Mouse (Mus musculus) stomach, postnatal 0 days (tissue): Measurements from ENCODE around the gene Igf2r.

Source experiments
- CTCF ChIP-seq: IDR thresholded peaks from 2 replicates; pipeline ENCODE4 v1.5.1; 2016; ENCODE audit warnings: antibody characterized with exemption, low read depth, mild to moderate bottlenecking, moderate library complexity
- EP300 ChIP-seq: optimal IDR thresholded peaks from 2 replicates; pipeline ENCODE3; 2016; ENCODE audit warnings: antibody characterized with exemption

DNA sequence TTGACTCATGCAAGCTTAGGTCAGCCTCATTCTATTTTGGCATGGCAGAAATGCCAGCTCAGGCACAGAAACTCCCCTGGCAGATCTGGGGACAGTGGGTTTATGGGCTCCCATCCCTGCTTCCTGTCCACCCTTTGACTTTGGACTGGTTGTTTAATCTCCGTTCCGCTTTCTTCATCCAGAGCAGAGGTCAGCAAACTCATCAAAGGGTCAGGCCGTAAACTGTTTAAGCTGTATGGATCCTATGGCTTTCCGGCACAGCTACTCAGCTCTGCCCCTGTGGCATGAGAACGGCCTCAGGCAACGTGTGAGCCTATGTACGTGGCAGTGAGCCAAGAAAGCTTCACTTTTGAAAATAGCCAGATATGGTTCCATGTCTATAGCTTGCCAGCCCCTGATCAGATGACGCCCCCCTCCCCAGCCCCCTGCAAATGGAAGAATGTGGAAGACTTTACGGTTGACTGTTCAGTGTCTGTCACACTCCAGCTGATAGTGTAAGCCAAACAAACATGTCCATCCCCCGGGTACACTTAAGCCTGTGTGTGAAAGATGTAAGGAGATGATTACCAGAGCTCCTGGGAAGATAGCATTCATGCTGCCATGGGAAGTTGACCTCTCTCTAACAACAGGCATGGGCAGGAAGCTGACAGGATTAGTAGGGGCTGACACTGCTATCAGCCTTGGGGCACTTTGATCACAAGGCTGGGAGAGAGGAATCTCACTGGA is 21.1 kb upstream of the Igf2r start:
- TF ChIP-seq CTCF (no peak), EP300 (peak; percentile 49)
